Mouse (Mus musculus) adrenal gland (tissue): ENCODE results near the gene Agbl5.

Experiments
- intact Hi-C: fragments of 180-260 bp; cut with DNase I; formaldehyde crosslinking; loops from one replicate; pipeline ENCODE4 v1.15.1; 2025

The Agbl5 gene

DNA sequence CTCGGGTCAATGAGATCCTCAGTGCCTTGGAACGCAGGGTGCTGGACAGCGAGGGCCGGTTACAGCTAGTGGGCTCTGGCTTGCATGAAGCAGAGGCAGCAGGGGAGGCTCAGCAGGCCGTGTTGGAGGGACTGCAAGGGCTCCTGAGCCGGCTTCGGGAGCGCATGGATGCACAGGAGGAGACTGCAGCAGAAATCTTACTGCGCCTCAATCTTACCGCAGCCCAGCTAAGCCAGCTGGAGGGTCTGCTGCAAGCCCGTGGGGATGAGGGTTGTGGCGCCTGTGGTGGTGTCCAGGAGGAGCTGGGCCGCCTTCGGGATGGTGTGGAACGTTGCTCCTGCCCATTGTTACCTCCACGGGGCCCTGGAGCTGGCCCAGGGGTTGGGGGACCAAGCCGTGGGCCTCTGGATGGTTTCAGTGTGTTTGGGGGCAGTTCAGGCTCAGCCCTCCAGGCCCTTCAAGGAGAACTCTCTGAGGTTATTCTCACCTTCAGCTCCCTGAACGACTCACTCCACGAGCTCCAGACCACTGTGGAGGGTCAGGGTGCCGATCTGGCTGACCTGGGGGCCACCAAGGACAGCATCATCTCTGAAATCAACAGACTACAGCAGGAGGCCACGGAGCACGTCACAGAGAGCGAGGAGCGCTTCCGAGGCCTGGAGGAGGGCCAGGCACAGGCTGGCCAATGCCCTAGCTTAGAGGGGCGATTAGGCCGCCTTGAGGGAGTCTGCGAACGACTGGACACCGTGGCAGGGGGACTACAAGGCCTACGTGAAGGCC lies 29.6 kb downstream of the Agbl5 start:
- intact Hi-C loops = loop anchor here (5.0 kb wide), 1 partner anchor 111 kb away; no protein-coding TSS in a partner anchor

DNA sequence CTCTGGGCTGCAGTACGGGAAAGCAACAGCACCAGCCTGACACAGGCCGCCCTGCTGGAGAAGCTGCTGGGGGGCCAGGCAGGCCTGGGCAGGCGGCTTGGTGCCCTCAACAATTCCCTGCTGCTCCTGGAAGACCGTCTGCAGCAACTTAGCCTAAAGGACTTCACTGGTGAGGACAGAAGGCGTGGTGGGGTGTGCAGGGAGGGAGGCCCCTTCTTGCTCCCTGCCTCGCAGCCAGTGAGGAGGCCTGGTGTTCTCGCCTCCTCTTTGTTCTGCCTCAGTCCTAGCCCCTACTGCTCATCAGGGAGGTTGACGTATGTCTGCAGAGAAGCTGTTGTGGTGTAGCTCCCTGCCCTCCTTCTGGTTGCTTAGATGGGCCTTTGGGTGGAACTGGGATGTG lies 30.2 kb downstream of the Agbl5 start:
- intact Hi-C loops = loop anchor here (5.0 kb wide), 1 partner anchor 111 kb away; no protein-coding TSS in a partner anchor

DNA sequence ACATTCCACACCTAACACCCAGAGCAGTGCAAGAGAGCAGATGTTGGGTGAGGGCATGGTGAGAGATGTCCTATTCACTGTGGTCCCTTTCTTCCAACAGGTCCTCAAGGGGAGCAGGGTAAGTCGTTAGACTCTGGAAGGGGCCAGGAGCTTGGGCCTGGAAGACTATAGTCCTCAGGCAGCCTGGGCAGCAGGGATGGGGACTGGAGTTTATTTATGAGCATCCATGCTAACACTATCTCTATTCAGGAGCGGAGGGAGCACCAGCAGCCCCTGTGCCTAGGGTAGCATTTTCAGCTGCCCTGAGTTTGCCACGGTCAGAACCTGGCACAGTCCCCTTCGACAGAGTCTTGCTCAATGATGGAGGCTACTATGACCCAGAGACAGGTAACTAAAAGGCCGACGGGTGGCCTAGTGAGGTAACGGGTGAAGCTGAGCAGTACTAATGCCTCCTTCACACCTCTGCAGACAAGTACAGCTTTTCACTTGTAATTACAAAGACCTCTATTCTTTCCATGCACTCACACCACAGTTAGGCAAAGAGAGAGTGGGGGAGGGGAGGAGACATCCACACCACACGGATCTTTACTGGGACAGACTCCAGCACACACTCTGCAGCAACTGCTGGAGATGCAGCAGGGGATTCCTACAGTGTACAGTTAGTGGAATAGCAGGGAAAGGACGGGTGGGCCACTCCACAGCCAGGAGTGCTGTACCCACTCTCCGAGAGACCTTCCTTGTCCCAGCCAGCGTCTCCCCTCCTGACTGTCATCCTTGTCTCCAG lies 31.5 kb downstream of the Agbl5 start:
- intact Hi-C loops = loop anchor here (5.0 kb wide), 1 partner anchor 113 kb away; no protein-coding TSS in a partner anchor

DNA sequence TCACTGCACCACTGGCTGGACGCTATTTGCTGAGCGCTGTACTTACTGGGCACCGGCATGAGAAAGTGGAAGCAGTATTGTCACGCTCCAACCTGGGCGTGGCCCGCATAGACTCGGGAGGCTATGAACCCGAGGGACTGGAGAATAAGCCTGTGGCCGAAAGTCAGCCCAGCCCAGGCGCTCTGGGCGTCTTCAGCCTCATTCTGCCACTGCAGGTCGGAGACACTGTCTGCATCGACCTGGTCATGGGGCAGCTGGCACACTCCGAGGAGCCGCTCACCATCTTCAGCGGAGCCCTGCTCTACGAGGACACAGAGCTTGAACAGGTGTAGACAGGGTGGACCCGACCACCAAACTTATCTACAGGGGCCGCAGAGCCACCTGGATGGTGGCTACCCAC lies 32.1 kb downstream of the Agbl5 start:
- intact Hi-C loops = no loop called here

DNA sequence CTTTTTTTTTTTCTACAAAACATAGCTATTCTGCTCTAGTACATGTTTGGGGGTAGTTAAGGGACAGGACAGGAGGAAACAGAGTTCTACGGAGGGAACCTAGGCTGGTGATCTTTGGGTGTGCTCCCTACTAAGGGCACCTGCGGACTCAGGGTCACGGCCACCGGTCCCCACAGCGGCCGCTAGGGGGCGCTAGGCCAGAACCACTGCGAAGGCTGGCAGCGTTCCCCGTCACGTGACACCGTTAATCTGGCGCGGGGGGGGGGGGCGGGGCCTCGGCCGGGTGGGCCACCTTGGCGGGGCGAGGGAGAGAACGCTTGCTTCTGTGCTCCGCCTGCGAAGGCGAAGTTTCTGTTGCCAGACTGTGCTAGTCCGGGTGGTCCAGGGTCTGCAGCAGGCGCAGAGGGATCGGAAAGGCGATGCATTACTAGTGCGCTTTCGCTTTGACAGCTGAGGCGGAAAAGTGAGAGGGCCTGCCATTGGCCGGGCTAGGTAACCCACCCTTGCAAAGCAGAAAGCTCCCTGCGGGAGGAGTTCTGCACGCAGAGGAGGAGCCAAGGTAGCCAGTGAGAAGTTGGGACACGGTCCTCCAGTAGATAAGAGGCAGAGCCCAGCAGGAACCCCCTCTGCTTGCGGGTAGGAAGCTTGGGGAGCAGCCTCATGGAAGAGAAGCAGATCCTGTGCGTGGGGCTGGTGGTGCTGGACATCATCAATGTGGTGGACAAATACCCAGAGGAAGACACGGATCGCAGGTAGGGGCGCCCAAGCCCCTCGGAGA lies 33.0 kb downstream of the Agbl5 start, which contains the start of gene Khk:
Gene Khk, plus strand, starts transcription at position 176 of the 778 bp plus-strand sequence.
- intact Hi-C loops = no loop called here

DNA sequence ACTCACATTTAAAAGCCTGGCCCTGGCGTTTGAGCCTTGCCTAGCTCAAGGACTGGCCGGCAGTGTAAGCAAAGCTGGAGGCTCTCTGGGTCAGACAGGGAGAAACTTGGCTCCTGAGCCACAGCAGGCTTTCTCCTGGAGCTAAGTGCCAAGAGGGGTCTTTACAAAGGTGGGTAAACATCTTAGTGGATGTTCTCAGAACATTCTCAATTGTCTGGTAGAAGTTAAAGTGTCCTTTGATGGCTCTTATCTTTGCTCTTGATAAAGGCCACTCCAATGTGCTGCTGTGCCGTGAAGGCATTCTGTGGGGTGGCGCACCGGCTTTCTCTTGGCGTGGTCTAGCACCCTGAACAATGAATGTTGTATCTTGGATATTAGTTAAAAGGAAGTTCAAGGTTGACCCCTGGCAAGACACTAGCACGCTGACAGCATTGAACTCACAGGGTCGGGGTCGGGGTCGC lies 34.1 kb downstream of the Agbl5 start:
- intact Hi-C loops = no loop called here

DNA sequence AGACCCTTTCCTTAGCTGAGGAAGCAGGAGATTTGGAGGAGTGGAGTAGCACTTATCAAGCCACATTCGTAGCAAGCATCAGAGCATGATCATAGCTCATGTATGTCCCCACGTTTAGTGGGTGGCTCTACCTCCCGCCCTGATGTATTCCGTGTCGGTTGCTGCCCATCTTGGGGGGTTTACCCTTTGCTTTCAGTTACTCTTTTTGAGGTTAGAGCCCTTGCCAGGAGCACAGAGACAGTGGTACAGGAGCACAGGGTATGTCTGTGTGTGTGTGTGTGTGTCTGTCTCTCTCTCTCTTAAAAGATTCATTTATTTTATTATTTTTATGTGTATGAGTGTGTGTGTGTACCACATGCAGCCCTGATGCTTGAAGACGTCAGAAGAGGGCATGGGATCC lies 34.6 kb downstream of the Agbl5 start:
- intact Hi-C loops = no loop called here

DNA sequence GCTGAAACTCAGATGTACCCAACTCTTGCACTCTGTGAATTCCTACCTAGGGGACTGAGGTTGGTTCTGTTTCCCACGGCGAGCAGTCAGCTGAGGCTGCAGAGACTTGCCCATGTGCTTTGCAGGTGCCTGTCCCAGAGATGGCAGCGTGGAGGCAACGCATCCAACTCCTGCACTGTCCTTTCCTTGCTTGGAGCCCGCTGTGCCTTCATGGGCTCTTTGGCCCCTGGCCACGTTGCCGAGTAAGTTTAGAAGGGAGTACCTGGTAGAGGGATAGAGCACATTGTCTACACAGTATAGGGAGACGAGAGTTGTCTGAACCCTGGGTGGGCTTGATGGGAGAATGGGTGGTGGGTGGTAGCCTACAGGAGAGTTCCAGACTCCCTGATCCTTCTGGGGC lies 36.1 kb downstream of the Agbl5 start:
- intact Hi-C loops = no loop called here

DNA sequence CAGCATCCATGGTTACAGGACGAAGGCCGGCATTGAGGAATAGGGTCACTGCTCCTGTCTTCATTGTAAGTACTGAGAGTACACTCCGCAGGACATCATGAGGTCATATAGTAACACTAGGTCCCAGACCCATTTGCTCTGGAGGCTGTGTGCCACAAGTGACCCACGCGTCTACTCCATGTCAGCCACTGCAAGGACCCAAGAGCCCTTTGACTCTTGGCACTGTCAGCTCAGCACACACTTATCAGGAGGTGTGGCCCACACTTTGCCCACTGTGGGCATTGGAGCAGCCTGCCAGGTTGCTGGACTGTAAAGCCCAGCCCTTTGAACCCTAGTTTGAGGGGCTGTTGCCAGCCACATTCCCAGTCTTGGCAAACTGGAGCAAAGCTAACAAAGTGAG lies 36.7 kb downstream of the Agbl5 start:
- intact Hi-C loops = no loop called here

DNA sequence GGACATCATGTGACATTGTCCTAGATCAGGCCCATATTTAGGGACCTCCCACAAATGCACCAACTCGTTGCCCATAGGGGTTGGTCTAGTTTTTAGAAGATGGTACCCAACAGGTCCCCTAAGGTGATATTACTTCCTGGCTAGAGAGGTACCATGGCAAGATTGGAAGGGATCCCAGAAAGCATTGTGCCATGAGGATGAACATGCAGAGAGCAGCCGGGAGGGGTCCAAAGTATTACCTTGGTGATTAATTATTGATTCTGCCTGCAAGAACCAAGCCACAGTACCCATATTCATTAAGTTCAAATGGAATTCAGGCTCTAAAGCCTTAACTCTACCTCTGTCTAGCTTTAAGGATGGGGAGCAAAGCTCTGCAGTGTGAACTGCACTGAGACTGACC lies 37.6 kb downstream of the Agbl5 start:
- intact Hi-C loops = no loop called here

DNA sequence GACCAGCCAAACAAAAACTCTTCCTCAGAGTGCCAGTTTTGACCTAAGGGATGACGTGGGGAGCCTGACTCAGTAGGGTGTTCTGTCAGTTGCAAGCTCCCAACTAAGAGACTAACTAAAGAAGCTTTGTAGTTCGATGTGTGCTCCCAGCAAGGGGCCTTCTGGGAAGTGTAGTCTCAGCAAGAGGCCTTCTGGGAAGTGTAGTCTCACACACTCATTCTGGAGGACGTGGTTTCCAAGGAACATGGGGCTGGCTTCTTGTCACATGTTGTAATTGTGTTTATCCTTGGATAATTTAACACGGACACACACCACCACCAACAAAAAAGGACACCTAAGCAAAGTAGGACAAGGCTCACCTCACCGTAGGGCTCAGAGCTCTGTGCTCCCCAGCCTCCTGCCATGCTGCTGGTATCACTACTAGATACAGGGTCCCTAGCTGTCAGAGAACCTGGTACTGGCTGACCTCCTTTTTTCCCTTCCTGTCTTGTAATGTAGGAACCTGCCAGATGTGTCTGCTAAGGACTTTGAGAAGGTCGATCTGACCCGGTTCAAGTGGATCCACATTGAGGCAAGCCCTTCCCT lies 39.5 kb downstream of the Agbl5 start:
- intact Hi-C loops = no loop called here

DNA sequence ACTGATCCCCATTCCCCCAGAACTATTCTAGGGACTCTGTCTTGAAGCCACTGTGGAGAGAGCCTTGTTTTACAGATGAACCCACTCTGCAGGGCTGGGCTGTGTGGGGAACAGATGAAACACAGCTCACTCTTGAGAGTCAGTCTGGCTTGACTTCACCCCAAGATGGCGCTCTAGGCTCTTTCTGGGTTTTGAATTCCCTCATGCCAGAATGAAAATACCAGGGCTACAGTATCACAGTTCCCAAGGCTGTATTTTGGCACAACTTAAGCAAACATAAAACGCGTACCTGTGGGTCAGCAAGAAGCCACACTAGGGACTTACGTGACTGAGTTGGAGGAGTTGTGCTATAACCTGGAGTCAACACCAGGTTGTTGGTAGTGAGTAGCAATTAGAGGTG lies 41.6 kb downstream of the Agbl5 start:
- intact Hi-C loops = loop anchor here (2.0 kb wide), 1 partner anchor 69 kb away; no protein-coding TSS in a partner anchor

DNA sequence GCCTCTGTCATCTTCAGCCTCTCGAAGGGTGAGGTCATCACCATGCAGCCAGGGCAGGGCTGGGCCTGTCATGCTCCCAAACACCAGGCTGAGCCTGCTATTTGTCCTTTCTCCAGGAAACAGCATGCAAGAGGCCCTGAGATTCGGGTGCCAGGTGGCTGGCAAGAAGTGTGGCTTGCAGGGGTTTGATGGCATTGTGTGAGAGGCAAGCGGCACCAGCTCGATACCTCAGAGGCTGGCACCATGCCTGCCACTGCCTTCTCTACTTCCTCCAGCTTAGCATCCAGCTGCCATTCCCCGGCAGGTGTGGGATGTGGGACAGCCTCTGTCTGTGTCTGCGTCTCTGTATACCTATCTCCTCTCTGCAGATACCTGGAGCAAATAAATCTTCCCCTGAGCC lies 42.4 kb downstream of the Agbl5 start:
- intact Hi-C loops = loop anchor here (2.0 kb wide), 1 partner anchor 68 kb away; no protein-coding TSS in a partner anchor

DNA sequence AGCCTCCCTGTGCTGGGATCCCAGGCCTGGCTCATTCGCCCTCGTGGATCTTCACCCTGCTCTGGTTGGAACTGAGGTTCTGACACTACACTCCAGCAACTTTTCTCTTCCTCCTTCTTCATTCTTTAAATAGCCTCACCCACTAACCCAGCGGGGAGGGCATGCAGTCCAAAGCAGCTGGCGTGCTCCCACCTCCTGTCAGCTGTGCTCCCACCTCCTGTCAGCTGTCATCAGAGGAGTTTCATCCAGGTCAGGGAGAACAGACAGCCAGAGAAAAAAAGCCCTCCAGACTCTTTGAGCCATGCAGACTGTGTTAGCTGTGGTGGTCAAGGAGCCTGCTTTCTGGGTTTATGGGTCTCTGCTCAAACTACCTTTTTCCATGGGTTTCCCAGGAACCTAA lies 42.9 kb downstream of the Agbl5 start:
- intact Hi-C loops = loop anchor here (2.0 kb wide), 1 partner anchor 67 kb away; no protein-coding TSS in a partner anchor

DNA sequence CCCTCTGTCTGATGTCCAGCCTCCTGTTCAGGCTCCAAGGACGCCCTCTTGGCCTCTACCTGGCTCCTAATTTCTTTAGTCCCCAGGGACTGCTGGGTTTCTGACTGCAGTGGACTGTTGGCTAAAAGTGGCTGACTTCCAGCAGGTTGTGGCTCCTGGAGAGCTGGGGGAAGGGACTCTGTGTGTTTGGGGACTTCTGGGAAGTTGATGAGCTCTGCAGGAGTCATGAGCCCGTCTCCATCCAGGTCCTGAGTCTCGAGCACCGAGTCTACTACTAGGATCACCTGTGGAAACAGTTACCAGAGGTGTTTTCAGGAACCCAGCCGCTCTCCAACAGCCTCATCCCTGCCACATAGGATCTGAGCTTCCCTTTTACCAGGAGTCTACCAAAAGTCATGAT lies 45.2 kb downstream of the Agbl5 start:
- intact Hi-C loops = no loop called here

DNA sequence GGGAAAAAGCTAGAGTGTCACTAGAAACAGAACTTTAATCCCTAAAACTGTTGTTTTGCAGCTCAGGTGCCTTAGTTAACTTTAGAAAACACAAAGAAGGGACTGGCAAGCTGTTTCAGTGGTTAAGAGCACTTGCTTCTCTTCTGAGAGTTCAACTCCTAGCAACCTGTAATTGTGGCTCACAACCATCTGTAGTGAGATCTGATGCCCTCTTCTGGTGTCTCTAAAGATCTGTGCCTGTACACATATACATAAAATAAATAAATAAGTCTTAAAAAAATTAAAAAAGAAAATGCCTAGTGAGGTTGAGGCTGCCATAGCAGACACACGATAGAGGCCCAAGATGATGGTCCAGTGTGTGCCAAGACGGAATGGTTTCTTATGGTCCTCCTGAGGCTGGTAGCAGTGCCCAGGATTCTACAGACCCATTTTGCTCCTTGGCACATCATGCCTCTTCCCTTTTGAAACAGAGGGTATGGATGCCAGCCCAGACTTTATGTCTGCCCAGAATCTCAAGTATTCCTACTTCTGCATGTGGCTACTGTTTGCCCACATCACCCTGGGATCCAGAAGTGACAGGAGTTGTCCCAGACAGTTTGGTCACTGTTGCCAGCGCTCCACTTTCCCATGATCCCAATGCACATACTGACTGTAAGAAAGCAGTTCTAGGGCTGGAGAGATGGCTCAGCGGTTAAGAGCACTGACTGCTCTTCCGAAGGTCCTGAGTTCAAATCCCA lies 46.4 kb downstream of the Agbl5 start:
- intact Hi-C loops = no loop called here

DNA sequence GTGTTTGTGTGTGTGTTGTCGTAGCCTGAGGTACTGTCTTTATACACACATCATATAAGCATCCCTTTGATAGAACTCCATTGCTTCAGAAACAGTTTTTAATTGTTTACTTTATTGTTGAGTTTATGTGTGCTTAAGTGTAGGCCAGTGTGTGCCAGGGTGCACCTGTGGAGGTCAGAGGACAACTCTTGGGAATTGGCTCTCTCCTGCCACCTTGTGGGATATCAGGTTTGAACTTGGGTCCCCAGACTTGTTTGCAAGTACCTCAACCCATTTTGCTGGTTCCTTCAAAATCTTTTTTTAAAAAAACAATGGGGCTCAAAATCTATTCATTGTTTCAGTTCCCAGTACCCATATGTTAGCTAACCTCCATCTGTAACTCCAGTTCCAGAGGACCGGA lies 54.5 kb downstream of the Agbl5 start:
- intact Hi-C loops = no loop called here

DNA sequence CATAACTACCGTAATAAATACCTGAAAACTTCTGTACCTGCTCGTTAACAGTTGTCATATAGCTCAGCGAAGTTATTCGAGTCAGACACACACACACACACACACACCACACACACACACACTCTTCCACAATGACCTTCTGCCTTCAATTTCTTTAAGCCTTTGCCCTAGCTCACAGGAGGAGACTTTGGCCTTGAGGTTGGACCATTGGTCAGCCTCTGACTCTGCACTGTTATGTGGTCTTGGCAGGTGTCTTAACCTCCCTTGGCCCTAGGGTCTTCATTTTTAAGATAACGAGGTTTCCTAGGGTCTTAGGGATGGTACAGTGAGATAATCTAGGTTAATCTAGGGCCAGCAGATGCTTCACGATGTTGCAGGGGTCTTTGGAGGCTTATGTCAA lies 55.9 kb downstream of the Agbl5 start:
- intact Hi-C loops = no loop called here

DNA sequence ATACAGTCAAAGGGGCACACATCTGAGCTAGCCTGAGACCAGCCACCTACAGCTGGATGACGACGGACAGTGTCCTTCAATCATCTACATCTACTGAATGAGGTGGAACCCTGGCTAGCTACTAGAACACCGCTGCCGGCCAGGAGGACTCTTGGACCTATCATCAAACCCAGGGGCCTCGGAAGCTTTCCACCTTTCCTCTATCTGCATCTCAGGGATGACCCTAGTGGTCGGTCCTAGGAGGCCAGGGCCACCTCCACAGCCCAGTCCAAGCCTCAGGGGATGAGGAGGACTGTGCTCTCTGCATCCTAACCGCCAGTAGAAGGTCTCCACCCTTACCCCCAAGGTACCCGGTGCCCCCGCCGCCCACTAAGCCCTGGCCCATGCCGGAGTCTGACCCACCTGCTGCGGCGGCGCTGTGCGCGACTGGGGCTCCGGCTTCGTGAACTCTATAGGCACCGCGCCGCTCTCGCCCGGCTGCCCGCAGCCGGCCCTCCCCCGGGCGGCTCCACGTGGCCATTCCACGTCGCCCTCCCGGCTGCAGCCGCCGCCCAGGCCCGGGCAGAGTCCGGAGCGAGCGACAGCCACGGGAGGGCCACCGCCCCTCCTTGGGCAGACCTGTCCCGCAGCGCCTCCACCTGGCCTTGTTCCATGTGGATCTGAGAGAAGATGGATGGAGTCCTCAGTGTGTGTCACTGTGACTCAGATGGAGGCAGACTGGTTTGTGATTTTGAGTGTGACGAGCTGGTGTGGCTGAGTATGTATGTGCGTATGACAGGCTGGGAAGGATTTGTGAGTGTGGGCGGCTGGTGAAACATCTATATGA lies 56.7 kb downstream of the Agbl5 start, which contains the start of gene Cgref1:
Gene Cgref1, minus strand, starts transcription at position 636 of the 826 bp plus-strand sequence.
- intact Hi-C loops = no loop called here
